Mouse (Mus musculus): ENCODE data around the gene Slc6a12. TPM values are rescaled to one million over a fixed set of nuclear protein-coding genes. Genes with fewer than 3 reads are reported as not detected.

Slc6a12 gene
- 1 to 10 TPM; 1.6 to 1.7 TPM for total RNA-seq (2021)
- long read RNA-seq, experiment 1, result 0 reads
- long read RNA-seq, experiment 2, partial matches to known transcripts, result 0 of 1 reads
- long read RNA-seq, experiment 2, other reads (novel, unspliced or antisense), result 1 of 1 reads

DNA sequence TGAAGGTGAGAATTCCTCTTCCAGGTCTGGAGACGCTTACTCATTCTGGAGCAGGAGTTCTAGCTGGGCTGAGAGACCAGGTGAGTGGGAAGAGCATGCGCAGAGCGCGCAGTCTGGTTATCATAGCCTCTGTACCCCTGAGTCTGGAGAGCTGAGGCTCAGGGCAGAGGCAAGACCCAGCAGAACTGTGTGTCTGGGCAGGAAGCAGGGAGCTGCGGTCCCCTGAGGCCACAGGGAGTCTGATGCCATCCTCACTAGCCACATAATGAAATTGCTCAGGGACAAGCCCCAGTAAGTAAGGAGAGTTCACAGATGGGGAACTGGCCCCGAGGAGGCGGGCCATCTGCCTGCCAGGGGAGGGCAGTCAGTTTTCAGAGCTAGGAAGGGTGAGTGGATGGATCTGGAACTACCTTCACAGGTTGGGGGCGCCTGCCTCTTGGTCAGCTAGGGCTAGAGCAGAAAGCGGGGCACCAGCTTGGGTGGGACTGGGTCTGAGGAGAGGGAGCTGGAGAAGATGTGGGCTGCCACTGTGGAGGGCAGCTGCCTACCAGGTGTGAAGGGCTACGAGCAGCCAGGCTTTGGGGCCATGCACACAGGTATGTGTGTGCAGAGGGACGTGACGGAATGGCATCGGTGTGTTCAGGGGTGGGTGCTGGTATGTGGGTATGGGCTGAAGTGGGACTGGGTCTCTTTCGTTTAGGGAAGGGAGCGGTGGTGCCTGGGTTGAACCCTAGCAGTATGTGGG lies at the start of gene Slc6a12:
Gene Slc6a12, plus strand, starts transcription at position 51 of the 745 bp plus-strand sequence.
- no peak within 1 kb of the TSS for H3K27ac ChIP-seq
- no peak for DNase-seq (ENCODE audit: extremely low spot score in 1 of 2, low spot score in 2 of 2)
- intact Hi-C loops (cut with DNase I), result no loop called here
- H3K4me3 ChIP-seq, result no peak within 1 kb of the TSS
- TF ChIP-seq CTCF (IDR thresholded peaks at IDR 0.05), result no peak

DNA sequence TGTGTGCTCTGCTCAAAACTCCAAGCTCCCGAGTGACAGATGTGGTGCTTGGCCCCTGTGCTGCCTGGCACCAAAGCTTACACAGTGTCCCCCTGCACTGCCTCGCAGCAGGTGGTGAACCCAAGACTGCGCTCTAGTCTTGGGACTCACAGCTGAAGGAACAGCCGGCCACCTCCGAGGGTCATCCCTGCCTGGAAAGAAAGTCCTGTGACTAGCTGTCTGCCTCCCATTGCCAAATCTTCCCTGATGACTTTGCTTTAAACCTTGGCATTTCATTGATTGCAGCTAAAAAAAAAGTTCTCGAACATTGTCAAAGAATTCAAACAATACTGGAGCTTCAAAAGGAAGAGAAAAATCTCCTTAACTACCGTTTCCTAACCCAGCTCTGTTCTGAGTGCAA lies 43.6 kb upstream of the Slc6a12 start:
- DNase-seq (ENCODE audit: extremely low spot score in 1 of 2, low spot score in 2 of 2), result no peak
- Histone ChIP-seq H3K27ac (no peak overlapping the region), H3K4me3 (no peak overlapping the region)
- intact Hi-C loops (cut with DNase I), result no loop called here
- no peak for TF ChIP-seq CTCF (IDR thresholded peaks at IDR 0.05)

DNA sequence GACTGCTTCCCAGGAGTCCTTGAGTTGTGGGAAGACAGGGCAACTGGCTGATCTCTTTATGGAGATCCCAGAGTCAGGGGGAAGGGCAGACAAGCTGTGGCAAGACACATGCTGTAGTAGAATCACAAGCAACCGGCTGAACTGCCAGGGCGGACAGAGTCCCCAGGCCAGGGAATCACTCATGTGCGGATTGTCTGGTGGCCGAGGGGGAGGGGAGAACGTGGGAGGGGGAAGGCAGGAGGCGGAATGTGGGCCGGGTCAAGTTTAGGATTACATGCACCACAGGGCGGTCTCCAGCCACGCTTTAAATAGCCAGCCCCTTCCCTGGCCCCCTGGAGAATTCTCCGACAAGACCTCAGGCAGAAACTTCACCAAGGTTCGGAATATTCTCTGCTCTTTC lies 42.9 kb upstream of the Slc6a12 start, which contains the start of gene Slc6a13:
Gene Slc6a13, plus strand, starts transcription at position 274 of the 400 bp plus-strand sequence.
- H3K4me3 ChIP-seq, result no peak within 1 kb of the TSS

DNA sequence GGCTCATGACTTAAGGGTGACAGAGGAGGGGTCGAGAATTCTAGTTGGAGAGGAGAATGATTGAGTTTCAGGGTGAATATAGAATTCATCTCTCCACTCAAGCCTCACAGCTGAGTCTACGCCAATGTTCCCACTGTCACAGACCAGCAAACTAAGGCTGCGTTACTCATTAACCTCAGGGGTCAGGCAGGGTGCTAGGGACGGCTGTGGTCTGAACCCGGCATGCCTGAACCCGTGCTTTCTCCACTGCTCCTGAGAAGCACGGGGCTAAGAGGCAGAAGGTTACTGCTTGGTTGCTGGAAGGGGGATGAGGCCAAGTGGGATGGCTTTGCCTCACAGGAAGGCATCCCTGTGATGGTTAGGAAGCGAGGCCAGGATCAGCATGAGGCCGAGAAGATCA lies 42.4 kb upstream of the Slc6a12 start:
- Histone ChIP-seq H3K27ac (no peak overlapping the region), H3K4me3 (no peak overlapping the region)
- no peak for TF ChIP-seq CTCF (IDR thresholded peaks at IDR 0.05)
- no peak for DNase-seq (ENCODE audit: extremely low spot score in 1 of 2, low spot score in 2 of 2)
- intact Hi-C loops (cut with DNase I), result no loop called here

More for the DNA sequence above, 42.9 kb upstream of the Slc6a12 start, which contains the start of gene Slc6a13:
- no peak for DNase-seq (ENCODE audit: extremely low spot score in 1 of 2, low spot score in 2 of 2)
- no peak for TF ChIP-seq CTCF (IDR thresholded peaks at IDR 0.05)
- H3K27ac ChIP-seq, result no peak within 1 kb of the TSS
- intact Hi-C loops (cut with DNase I), result no loop called here

DNA sequence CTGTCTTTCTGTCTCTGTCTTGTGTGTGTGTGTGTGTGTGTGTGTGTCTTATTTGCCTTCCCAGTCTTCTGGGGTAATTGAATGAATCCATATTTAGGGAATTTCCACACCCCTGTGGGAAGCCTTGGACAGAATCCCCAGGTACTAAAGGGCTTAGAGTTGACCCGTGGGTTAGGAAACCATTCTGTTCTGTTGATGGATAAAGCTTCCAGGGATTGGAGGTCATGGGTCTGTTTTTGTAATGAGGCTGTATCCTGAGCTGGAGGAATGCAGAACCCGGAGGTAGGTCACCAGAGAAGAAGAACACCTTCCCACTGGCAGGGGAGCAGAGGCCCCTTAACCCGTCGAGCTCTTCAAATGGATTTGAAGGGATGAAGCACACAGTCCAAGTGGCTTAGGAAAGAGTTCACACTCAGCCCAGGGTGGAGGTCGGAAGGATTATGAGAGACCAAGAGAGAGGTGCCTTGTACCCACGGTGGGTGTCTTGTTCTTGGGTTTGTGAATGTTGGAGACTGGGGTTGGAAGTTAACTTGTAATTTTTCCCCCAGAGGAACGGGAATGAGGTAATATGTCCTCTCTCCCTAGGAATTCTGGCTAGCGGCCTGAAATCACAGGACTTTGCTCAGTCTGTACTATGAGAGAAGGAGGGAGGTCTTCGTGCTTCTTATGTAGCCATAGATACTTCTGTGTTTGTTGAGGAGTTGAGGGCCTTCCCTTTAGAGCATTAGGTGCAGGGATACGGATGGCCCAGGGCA lies 39.2 kb upstream of the Slc6a12 start:
- no peak for DNase-seq (ENCODE audit: extremely low spot score in 1 of 2, low spot score in 2 of 2)
- H3K27ac ChIP-seq, result no peak overlapping the region
- intact Hi-C loops (cut with DNase I), result no loop called here
- no peak for TF ChIP-seq CTCF (IDR thresholded peaks at IDR 0.05)
- H3K4me3 ChIP-seq, result no peak overlapping the region

DNA sequence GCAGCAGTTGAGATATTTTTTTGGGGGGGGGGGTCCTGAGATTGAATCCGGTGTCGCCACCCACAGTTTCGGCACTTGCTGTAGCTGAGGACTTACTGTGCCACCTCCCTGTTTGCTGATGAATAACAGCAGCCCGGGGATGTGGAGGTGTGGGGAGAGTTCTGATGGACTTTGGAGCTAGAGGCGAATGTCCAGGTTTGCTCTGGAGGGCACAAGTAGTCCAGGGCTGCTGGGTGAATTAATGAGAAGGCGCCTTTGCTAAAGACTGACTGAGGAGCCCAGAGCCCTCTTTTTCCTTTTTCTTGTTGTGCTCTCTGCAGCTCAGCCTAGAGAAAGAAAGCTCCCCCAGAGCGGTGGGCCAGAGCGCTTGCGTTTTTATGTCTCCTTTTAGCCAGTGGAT lies 38.2 kb upstream of the Slc6a12 start:
- Histone ChIP-seq H3K27ac (no peak overlapping the region), H3K4me3 (no peak overlapping the region)
- no peak for DNase-seq (ENCODE audit: extremely low spot score in 1 of 2, low spot score in 2 of 2)
- intact Hi-C loops (cut with DNase I), result no loop called here
- no peak for TF ChIP-seq CTCF (IDR thresholded peaks at IDR 0.05)

DNA sequence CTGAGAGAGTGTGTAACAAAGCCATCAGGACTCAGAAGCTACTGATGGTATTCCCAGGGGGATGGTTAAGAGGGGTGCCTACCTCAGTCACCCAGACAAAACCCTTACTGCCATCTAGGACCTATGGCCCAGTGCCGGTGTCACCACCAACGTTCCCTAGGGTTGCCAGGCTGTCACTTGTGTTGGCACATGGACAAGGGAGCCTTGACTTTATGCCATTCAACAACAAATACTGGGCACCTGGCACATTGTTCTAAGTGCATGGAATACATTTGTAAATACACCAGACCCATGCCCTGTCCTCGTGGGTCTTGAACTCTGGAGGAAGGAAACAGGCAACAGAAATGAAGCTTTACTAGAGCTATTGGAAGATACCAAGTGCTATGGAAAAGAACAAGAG lies 37.3 kb upstream of the Slc6a12 start:
- no peak for TF ChIP-seq CTCF (IDR thresholded peaks at IDR 0.05)

DNA sequence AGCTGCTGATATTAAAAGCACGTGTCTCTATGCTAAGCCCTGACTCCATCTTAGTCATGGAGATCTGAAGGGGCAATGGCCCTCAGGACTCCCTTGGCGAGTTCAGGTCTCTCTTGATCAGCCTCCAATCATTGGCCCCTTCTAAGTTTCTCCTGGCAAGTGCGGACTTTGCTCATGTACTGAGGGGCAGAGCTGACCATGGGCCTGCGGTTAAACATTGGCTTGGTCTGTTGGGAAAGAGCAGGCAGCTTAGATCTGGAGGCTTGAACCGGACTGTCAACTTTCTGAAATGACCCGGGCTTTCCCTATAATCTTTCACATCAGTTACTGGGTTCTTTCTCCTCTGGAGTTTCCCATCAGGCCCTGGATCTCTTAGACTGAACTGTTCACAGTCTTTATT lies 31.9 kb upstream of the Slc6a12 start:
- no peak overlapping the region for H3K27ac ChIP-seq
- no peak overlapping the region for H3K4me3 ChIP-seq
- intact Hi-C loops (cut with DNase I), result no loop called here
- no peak for TF ChIP-seq CTCF (IDR thresholded peaks at IDR 0.05)
- no peak for DNase-seq (ENCODE audit: extremely low spot score in 1 of 2, low spot score in 2 of 2)

More for the DNA sequence above, 37.3 kb upstream of the Slc6a12 start:
- intact Hi-C loops (cut with DNase I), result no loop called here
- no peak for DNase-seq (ENCODE audit: extremely low spot score in 1 of 2, low spot score in 2 of 2)
- H3K4me3 ChIP-seq, result no peak overlapping the region
- H3K27ac ChIP-seq, result no peak overlapping the region

DNA sequence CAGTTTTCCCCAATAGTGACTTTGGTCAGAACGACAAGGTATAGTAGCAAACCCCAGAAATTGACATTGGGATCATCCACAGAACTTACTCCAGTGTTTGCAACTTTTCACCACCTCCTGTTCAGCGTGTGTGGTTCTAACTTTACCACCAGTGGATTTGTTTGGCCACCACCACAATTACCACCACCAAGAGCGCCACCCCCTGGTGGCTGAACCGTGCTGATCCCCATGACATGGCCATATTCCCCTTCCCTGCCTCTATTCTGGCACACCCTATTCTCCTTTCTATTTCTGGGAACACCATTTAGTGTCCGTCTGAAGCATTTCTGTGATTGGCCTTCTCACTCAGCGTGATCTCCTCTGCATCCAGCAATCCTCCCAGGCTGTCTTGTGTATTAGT lies 23.8 kb upstream of the Slc6a12 start:
- H3K4me3 ChIP-seq, result no peak overlapping the region
- DNase-seq (ENCODE audit: extremely low spot score in 1 of 2, low spot score in 2 of 2), result no peak
- no peak overlapping the region for H3K27ac ChIP-seq
- TF ChIP-seq CTCF (IDR thresholded peaks at IDR 0.05), result no peak; the same call in none of the 2 replicates
- intact Hi-C loops (cut with DNase I), result no loop called here

DNA sequence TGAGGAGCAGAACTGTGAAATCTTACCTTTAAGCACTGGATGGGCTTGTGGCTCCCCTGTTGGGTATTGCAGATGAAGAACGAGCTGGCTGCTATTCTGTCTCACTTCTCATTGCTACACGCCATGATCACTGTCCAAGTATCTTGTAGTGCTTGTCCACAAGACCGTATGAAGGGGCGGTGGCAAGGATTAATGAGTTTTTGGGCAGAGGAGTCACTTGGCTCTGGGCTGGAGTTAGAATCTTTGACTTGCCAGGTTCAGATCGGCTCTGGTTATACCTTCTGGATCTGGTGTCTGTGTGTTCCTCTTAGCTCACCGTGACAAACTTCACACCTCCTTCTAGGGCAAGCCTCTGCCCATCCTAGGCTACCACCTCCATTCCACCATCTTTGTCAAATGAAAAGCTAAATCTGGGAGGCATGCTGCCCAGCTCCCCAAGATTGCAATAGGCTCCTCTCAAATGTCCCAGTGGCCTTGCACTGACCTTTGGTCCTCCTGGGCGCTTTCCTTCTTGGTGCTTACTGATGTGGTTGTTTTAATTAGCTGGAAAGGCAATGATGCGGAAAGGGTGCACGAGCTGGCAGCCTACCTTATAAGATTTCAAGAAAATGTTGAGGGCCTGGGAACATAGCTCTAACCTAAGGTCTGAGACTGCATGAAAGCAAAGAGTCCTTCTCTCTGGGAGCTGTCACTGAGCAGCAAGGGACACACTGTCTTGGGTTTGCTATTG lies 20.3 kb upstream of the Slc6a12 start:
- Histone ChIP-seq H3K27ac (no peak overlapping the region), H3K4me3 (no peak overlapping the region)
- intact Hi-C loops (cut with DNase I), result no loop called here
- no peak for TF ChIP-seq CTCF (IDR thresholded peaks at IDR 0.05)
- no peak for DNase-seq (ENCODE audit: extremely low spot score in 1 of 2, low spot score in 2 of 2)

DNA sequence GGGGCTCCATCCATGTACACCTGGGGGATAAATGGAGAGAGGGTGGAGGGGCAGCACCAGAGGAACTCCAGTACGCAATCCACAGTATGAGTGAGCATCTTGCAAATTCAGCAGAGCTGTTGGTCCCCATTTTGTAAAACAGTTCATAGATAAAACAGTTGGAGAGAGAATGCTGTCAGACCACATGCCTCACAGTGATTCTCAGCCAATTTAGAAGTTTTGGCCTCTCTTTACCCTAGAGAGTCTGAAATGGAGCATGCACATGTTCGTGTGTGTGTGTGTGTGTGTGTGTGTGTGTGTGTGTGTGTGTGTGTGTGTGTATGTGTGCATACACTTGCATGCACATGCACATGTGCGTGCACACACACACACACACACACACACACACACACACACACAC lies 17.6 kb upstream of the Slc6a12 start:
- intact Hi-C loops (cut with DNase I), result no loop called here
- no peak for DNase-seq (ENCODE audit: extremely low spot score in 1 of 2, low spot score in 2 of 2)
- no peak for TF ChIP-seq CTCF (IDR thresholded peaks at IDR 0.05)
- Histone ChIP-seq H3K27ac (no peak overlapping the region), H3K4me3 (no peak overlapping the region)

DNA sequence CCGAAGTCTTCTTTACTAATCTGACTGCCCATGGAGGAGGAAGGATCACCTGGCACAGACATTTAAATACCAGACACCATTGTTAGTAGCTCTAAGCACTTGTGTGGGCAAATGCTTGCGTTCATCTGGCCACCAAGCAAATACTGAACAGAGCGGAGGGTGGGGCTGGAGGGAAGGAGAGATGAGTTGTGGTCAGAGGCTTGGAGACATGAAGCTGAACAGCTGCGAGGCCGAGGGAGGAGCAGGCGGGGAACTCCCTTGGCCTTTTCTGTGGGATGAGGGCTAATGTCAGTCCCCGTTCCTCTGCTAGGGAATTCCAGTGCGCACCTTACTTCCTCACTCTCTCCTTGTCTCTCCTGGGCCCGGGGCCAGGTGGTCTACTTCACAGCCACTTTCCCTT lies 17.1 kb upstream of the Slc6a12 start:
- no peak overlapping the region for H3K27ac ChIP-seq
- intact Hi-C loops (cut with DNase I), result no loop called here
- no peak for DNase-seq (ENCODE audit: extremely low spot score in 1 of 2, low spot score in 2 of 2)
- TF ChIP-seq CTCF (IDR thresholded peaks at IDR 0.05), result no peak
- H3K4me3 ChIP-seq, result no peak overlapping the region
